ENCODE assay signal across 20 mouse cellular contexts in genomic region chr16:8939136-8939535, GRCm38 (mm10).
DNase-seq lines count a peak whose midpoint lies in the region; ATAC-seq lines count a peak whose summit lies in the region.
"Had no signal": no experiment of that assay in that cellular context is flagged by ENCODE, and none has a peak within 500 bp of the region (broad histone marks: within the 10 kb centered on the region; RNA-seq: fewer than 3 reads in every experiment).

No protein-coding gene starts in this region.

- no peaks in the 10 kb centered on the region for H3K9me3 ChIP-seq in heart, embryonic 11.5 days (replicated peaks; ENCODE audit: control insufficient read depth, low read length)
- H3K9me3 ChIP-seq: embryonic facial prominence, embryonic 10.5 days; embryonic facial prominence, embryonic 15.5 days; forebrain, embryonic 13.5 days; heart, embryonic 10.5 days; hindbrain, embryonic 13.5 days; limb, embryonic 10.5 days; limb, embryonic 15.5 days; liver, embryonic 13.5 days had no signal

- no peak overlapping the region for H3K9ac ChIP-seq in heart, embryonic 11.5 days (ENCODE audit: low read depth, low read length)
- H3K9ac ChIP-seq: embryonic facial prominence, embryonic 15.5 days; forebrain, embryonic 13.5 days; hindbrain, embryonic 13.5 days; limb, embryonic 15.5 days; liver, embryonic 13.5 days had no signal

- H3K27ac ChIP-seq in heart, embryonic 11.5 days (ENCODE audit: low read depth, low read length), result no peak overlapping the region
- H3K27ac ChIP-seq: embryonic facial prominence, embryonic 10.5 days; embryonic facial prominence, embryonic 15.5 days; forebrain, embryonic 13.5 days; heart, embryonic 10.5 days; hindbrain, embryonic 13.5 days; limb, embryonic 10.5 days; limb, embryonic 15.5 days; liver, embryonic 13.5 days had no signal

- no peaks in the 10 kb centered on the region for H3K4me1 ChIP-seq in heart, embryonic 11.5 days (ENCODE audit: control insufficient read depth, insufficient read depth, low read length)
- H3K4me1 ChIP-seq: embryonic facial prominence, embryonic 15.5 days; limb, embryonic 10.5 days; limb, embryonic 15.5 days; liver, embryonic 13.5 days had no signal

- no peaks in the 10 kb centered on the region for H3K27me3 ChIP-seq in heart, embryonic 11.5 days (ENCODE audit: control insufficient read depth, insufficient read depth, low read length)
- H3K27me3 ChIP-seq: embryonic facial prominence, embryonic 15.5 days; forebrain, embryonic 13.5 days; hindbrain, embryonic 13.5 days; limb, embryonic 15.5 days; liver, embryonic 13.5 days had no signal

- no peaks in the 10 kb centered on the region for H3K36me3 ChIP-seq in heart, embryonic 11.5 days (ENCODE audit: control insufficient read depth, insufficient read depth, low read length)
- H3K36me3 ChIP-seq: embryonic facial prominence, embryonic 10.5 days; embryonic facial prominence, embryonic 15.5 days; heart, embryonic 10.5 days; hindbrain, embryonic 13.5 days; limb, embryonic 10.5 days; limb, embryonic 15.5 days; liver, embryonic 13.5 days had no signal

- no peak for ATAC-seq in heart, embryonic 11.5 days (replicated peaks; ENCODE audit: insufficient number of reproducible peaks, low FRiP score, low TSS enrichment)
- ATAC-seq: forebrain, embryonic 13.5 days; intestine, postnatal 0 days; midbrain, embryonic 16.5 days had no signal

- DNase-seq in cerebellum, adult 11 months, result peak; percentile 41
- DNase-seq in cerebellum, postnatal 4 days (ENCODE audit: low spot score in 2 of 2), result no peak
- DNase-seq in Muller cell, postnatal 12 days (ENCODE audit: inconsistent ontology term), result peak; percentile 14
- DNase-seq in cerebellum, adult 8-10 months, result peak; percentile 38
- peak; percentile 60 to 66 for DNase-seq in cerebellum, postnatal 25 days
- DNase-seq in lung, postnatal 4 days, result no peak
- DNase-seq in adrenal gland, adult 18-20 months (ENCODE audit: low spot score in 2 of 2), result no peak
- DNase-seq: kidney, adult 9 months; liver, embryonic 13.5 days; lung, adult 2 months had no signal

- no peak overlapping the region for H3K4me2 ChIP-seq in heart, embryonic 11.5 days
- H3K4me2 ChIP-seq: embryonic facial prominence, embryonic 15.5 days; forebrain, embryonic 13.5 days; hindbrain, embryonic 13.5 days; limb, embryonic 15.5 days; liver, embryonic 13.5 days had no signal

- WGBS in heart, embryonic 11.5 days (ENCODE audit: insufficient replicate concordance), result 27% methylated on average over 7 of the region's 7 CpGs

- H3K4me3 ChIP-seq in heart, embryonic 11.5 days (ENCODE audit: low read depth, low read length), result no peak overlapping the region
- H3K4me3 ChIP-seq: embryonic facial prominence, embryonic 10.5 days; embryonic facial prominence, embryonic 15.5 days; forebrain, embryonic 13.5 days; heart, embryonic 10.5 days; hindbrain, embryonic 13.5 days; limb, embryonic 10.5 days; limb, embryonic 15.5 days; liver, embryonic 13.5 days had no signal

Comparison
In these comparisons a context has a peak if more than half of its experiments do, and no peak if none do; other contexts are left out.
1. DNase-seq: peak in cerebellum, adult 11 months (single experiment), Muller cell, postnatal 12 days (single experiment), cerebellum, adult 8-10 months (single experiment) and cerebellum, postnatal 25 days (2 of 2); none in cerebellum, postnatal 4 days (0 of 2), lung, postnatal 4 days (0 of 2) and adrenal gland, adult 18-20 months (0 of 2).